Mouse (Mus musculus): ENCODE measurements around the gene Socs2. TPM values are rescaled to one million over a fixed set of nuclear protein-coding genes. Genes with fewer than 3 reads are reported as not detected.

Socs2 gene
- polyA plus RNA-seq, 1 experiment: 67.4 TPM

DNA sequence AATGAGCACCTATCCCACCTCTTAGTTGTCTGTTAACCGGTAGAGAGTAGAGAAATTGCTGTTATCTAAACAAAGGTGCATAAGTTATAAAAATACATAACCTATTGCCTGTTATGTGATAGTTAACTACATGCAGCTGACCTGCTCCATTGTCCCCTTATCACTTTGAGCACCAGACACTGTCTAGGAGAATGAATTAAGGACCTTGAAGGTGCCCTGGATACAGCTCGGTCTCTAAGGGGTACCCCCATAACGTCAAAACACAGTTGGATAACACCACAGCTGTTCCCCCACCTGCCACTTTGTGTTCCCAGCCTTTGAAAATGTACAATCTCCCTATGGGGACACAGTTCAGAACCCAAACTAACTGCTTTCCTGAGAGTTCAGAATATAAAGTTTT is 68.5 kb downstream of the Socs2 start:
- Histone ChIP-seq H3K4me3 (ENCODE audit: low read depth, low read length) (no peak overlapping the region), H3K36me3 (ENCODE audit: control insufficient read depth, insufficient read depth, low read length) (no peaks in the 10 kb centered on the region), H3K27ac (ENCODE audit: insufficient read depth, low read depth, low read length) (no peak overlapping the region), H3K27me3 (ENCODE audit: control insufficient read depth, insufficient read depth, low read length) (no peaks in the 10 kb centered on the region), H3K4me1 (ENCODE audit: control insufficient read depth, insufficient read depth, insufficient read length, low read length) (no peaks in the 10 kb centered on the region)
- WGBS: 28% methylated on average over 3 of the region's 3 CpGs
- TF ChIP-seq CTCF (IDR thresholded peaks at IDR 0.05; ENCODE audit: extremely low read depth, insufficient read length, insufficient replicate concordance, low read depth, low read length): no peak
- no peak for TF ChIP-seq POLR2A (IDR thresholded peaks at IDR 0.05; ENCODE audit: low read depth, low read length)

DNA sequence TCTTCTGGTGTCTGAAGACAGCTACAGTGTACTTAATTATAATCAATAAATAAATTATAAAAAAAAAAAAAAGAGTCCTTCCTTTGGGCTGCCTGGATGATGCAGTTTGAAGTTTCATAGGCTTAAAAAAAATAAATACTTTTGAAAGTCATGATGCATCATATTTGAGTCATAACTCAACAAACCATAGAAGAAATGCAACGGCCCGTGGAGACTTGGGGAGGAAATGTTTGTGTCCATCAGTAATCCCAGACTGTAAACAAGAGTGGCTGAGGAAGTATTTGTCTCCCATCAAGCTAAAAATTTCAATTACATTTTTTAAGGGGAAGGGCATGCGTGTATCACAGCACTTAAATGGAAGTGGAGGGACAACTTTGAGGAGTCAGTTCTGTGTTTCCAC is 69.2 kb downstream of the Socs2 start:
- H3K4me1 ChIP-seq (ENCODE audit: control insufficient read depth, insufficient read depth, insufficient read length, low read length): no peaks in the 10 kb centered on the region
- 78% methylated on average over 3 of the region's 3 CpGs for WGBS
- H3K4me3 ChIP-seq (ENCODE audit: low read depth, low read length): no peak overlapping the region
- no peaks in the 10 kb centered on the region for H3K27me3 ChIP-seq (ENCODE audit: control insufficient read depth, insufficient read depth, low read length)
- H3K27ac ChIP-seq (ENCODE audit: insufficient read depth, low read depth, low read length): no peak overlapping the region
- H3K36me3 ChIP-seq (ENCODE audit: control insufficient read depth, insufficient read depth, low read length): no peaks in the 10 kb centered on the region
- TF ChIP-seq CTCF (IDR thresholded peaks at IDR 0.05; ENCODE audit: extremely low read depth, insufficient read length, insufficient replicate concordance, low read depth, low read length) (no peak), POLR2A (IDR thresholded peaks at IDR 0.05; ENCODE audit: low read depth, low read length) (no peak)

DNA sequence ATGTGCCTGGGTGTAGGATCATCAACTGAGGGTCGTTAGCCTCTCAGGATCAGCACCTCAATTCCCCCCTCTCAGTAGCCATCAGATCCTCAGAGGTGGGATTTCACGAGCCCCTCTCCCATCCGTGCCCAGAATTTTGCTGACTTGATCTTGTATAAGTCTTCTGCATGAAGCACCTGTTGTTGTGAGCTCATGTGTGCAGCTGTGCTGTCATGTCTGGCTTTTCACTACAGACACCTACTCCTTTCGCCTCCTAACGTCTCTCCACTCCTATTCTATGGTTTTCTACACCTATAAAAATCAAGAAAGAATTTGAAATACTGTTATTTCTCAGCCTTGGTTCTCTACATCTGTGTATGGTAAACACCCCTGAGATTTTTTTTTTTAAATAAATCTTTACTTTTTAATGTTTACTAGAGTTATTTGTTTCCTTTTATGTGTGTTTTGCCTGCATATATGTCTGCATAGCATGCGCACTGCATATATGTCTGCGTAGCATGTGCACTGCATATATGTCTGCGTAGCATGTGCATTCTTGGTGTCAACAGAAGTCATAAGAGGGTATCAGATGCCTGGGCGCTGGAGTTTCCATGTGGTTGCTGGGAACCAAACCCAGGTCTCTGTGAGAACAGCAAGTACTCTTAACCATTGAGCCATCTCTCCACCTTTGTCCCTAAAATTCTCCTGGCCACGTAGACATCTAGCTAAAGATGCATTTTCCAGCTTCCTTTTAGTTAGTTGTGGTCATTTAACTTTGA is 74.0 kb downstream of the Socs2 start:
- WGBS: 90% methylated on average over 10 of the region's 10 CpGs
- Histone ChIP-seq H3K4me3 (ENCODE audit: low read depth, low read length) (no peak overlapping the region), H3K36me3 (ENCODE audit: control insufficient read depth, insufficient read depth, low read length) (no peaks in the 10 kb centered on the region), H3K4me1 (ENCODE audit: control insufficient read depth, insufficient read depth, insufficient read length, low read length) (no peaks in the 10 kb centered on the region), H3K27me3 (ENCODE audit: control insufficient read depth, insufficient read depth, low read length) (no peaks in the 10 kb centered on the region), H3K27ac (ENCODE audit: insufficient read depth, low read depth, low read length) (no peak overlapping the region)
- TF ChIP-seq CTCF (IDR thresholded peaks at IDR 0.05; ENCODE audit: extremely low read depth, insufficient read length, insufficient replicate concordance, low read depth, low read length) (no peak), POLR2A (IDR thresholded peaks at IDR 0.05; ENCODE audit: low read depth, low read length) (no peak)

DNA sequence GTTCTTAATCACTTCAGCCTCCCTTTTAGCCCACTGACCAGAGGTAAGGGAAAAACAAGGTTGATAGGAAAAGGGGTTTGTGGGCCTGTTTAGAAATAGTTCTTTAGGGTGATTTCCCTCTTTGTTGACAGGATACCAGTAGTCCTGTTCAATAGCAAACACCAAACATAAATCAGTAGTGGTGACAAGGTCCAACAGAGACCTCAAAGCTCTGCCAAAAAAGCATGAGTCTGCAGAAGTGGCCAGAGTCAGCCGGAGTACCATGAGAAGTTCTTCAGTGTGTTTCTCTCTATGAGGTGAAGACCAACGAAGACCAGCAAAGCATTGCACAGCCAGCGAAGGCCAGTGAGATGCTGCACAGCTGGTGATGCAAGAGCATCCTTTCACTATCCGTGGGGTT is 76.3 kb downstream of the Socs2 start:
- Histone ChIP-seq H3K36me3 (ENCODE audit: control insufficient read depth, insufficient read depth, low read length) (no peaks in the 10 kb centered on the region), H3K4me1 (ENCODE audit: control insufficient read depth, insufficient read depth, insufficient read length, low read length) (no peaks in the 10 kb centered on the region), H3K27ac (ENCODE audit: insufficient read depth, low read depth, low read length) (no peak overlapping the region), H3K4me3 (ENCODE audit: low read depth, low read length) (no peak overlapping the region), H3K27me3 (ENCODE audit: control insufficient read depth, insufficient read depth, low read length) (no peaks in the 10 kb centered on the region)
- TF ChIP-seq POLR2A (IDR thresholded peaks at IDR 0.05; ENCODE audit: low read depth, low read length): no peak
- no peak for TF ChIP-seq CTCF (IDR thresholded peaks at IDR 0.05; ENCODE audit: extremely low read depth, insufficient read length, insufficient replicate concordance, low read depth, low read length)
- 87% methylated on average over 4 of the region's 4 CpGs for WGBS

DNA sequence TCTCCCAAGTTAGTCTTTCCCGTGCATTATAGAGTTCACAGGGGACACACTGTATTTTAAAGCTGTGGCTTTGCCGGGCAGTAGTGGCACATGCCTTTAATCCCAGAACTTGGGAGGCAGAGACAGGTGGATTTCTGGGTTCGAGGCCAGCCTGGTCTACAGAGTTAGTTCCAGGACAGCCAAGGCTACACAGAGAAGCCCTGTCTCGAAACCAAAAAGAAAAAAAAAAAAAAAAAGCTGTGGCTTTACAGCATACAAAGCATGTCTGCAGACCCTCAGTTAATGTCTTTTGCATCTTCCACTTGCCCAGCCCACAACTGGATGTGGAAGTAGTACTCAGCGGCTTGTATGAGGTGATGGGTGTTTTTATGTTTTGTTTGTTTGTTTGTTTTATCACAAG is 79.4 kb downstream of the Socs2 start:
- Histone ChIP-seq H3K27ac (ENCODE audit: insufficient read depth, low read depth, low read length) (no peak overlapping the region), H3K4me1 (ENCODE audit: control insufficient read depth, insufficient read depth, insufficient read length, low read length) (no peaks in the 10 kb centered on the region), H3K36me3 (ENCODE audit: control insufficient read depth, insufficient read depth, low read length) (no peaks in the 10 kb centered on the region), H3K4me3 (ENCODE audit: low read depth, low read length) (no peak overlapping the region), H3K27me3 (ENCODE audit: control insufficient read depth, insufficient read depth, low read length) (no peaks in the 10 kb centered on the region)
- TF ChIP-seq CTCF (IDR thresholded peaks at IDR 0.05; ENCODE audit: extremely low read depth, insufficient read length, insufficient replicate concordance, low read depth, low read length): no peak
- no peak for TF ChIP-seq POLR2A (IDR thresholded peaks at IDR 0.05; ENCODE audit: low read depth, low read length)
- WGBS: 42% methylated on average over 5 of the region's 5 CpGs

DNA sequence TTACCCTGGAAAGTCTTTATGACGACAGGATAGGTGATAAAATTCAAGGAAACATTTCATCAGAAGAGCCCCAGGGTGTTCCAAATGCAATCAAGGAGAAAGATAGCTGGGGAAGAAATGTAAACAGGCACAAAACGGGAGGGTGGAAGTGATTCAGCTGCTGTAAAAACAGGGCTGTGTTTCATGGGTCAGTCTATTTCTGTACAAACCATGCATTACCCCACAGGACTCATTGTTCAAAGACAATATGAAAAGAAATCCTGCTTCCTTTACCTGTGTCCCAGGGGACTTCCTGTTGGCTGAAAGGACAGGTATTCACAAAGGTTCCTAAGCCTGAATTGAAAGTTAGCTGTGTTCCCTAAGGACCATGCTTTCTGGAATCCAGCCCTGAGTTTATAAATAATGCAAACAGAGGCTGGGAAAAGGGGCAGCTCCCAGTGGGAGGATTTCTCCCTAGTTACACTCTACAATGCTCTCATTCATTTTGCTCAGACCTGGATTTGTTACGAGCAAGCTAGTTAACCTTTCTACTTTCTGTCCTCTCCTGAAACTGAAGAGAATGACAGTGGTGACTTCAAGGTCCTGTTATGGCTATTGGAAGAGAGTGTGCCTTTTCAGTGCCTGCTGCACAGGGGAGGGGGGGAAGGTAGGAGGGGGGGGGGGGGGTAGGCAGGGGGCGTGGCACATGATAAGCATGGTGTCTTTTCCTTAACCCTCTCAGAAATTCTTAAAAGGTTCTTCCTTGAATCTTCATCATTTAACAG is 80.0 kb downstream of the Socs2 start:
- H3K27ac ChIP-seq (ENCODE audit: insufficient read depth, low read depth, low read length): no peak overlapping the region
- WGBS: 9% methylated on average over 4 of the region's 4 CpGs
- TF ChIP-seq POLR2A (IDR thresholded peaks at IDR 0.05; ENCODE audit: low read depth, low read length) (no peak), CTCF (IDR thresholded peaks at IDR 0.05; ENCODE audit: extremely low read depth, insufficient read length, insufficient replicate concordance, low read depth, low read length) (no peak)

More for the DNA sequence above, 80.0 kb downstream of the Socs2 start:
- no peaks in the 10 kb centered on the region for H3K4me1 ChIP-seq (ENCODE audit: control insufficient read depth, insufficient read depth, insufficient read length, low read length)
- no peak overlapping the region for H3K4me3 ChIP-seq (ENCODE audit: low read depth, low read length)
- no peaks in the 10 kb centered on the region for H3K36me3 ChIP-seq (ENCODE audit: control insufficient read depth, insufficient read depth, low read length)
- H3K27me3 ChIP-seq (ENCODE audit: control insufficient read depth, insufficient read depth, low read length): no peaks in the 10 kb centered on the region

Other genes with a start within 250 kb of the Socs2 start
- 9.3 and 16.7 TPM in 2 replicates for gene Cradd, start 93.0 kb downstream of the Socs2 start, polyA plus RNA-seq (2012; rRNA removed)
- gene Mrpl42, start 84.8 kb upstream of the Socs2 start, polyA plus RNA-seq (2012; rRNA removed): 24.3 and 38.2 TPM in 2 replicates
- 6.7 and 17.5 TPM in 2 replicates for gene Ube2n, start 98.0 kb upstream of the Socs2 start, polyA plus RNA-seq (2012; rRNA removed)
- 9.2 and 89.4 TPM in 2 replicates for gene Nudt4, start 147.0 kb upstream of the Socs2 start, polyA plus RNA-seq (2012; rRNA removed)

Data from small intestine, adult 2 months (tissue).